Mouse (Mus musculus): ENCODE results near the gene Plekhf1. TPM values are rescaled to one million over a fixed set of nuclear protein-coding genes. Genes with fewer than 3 reads are reported as not detected.

Gene Plekhf1
- total RNA-seq, 2 experiments from 2014 or later: 2.1 to 2.6 TPM

- H3K27ac ChIP-seq: no peak overlapping the region
- no peak for DNase-seq (ENCODE audit: low spot score in 2 of 2)
- H3K4me3 ChIP-seq: no peak overlapping the region
- no peak for TF ChIP-seq CTCF (conservative IDR thresholded peaks at IDR 0.05)
Measured at GRCm38 (mm10) chr7:38236400-38237105, 8.7 kb upstream of the Plekhf1 start.

- H3K27ac ChIP-seq: no peak overlapping the region
- no peak for DNase-seq (ENCODE audit: low spot score in 2 of 2)
- no peak overlapping the region for H3K4me3 ChIP-seq
- TF ChIP-seq CTCF (conservative IDR thresholded peaks at IDR 0.05): no peak
Measured at GRCm38 (mm10) chr7:38230285-38230684, 2.5 kb upstream of the Plekhf1 start.

GRCm38 (mm10) chr7:38228329-38228728 lies 513 bp upstream of the Plekhf1 start:
- no peak for TF ChIP-seq CTCF (conservative IDR thresholded peaks at IDR 0.05)
- DNase-seq (ENCODE audit: low spot score in 2 of 2): no peak
- Histone ChIP-seq H3K27ac (no peak overlapping the region), H3K4me3 (peak overlapping the region; percentile 53)

GRCm38 (mm10) chr7:38227181-38227899 lies 476 bp downstream of the Plekhf1 start:
- Histone ChIP-seq H3K27ac (peak overlapping the region; percentile 58; the same call in 1 of the 2 replicates), H3K4me3 (peak overlapping the region; percentile 53)
- 0 out of 2 replicates have a peak, but pooled peaks have one; percentile 10 for TF ChIP-seq CTCF (conservative IDR thresholded peaks at IDR 0.05)
- DNase-seq (ENCODE audit: low spot score in 2 of 2): peak; percentile 40 to 42

GRCm38 (mm10) chr7:38226226-38226625 lies 1.6 kb downstream of the Plekhf1 start:
- Histone ChIP-seq H3K27ac (peak overlapping the region; percentile 58; the same call in 1 of the 2 replicates), H3K4me3 (peak overlapping the region; percentile 12; the same call in 1 of the 2 replicates)
- DNase-seq (ENCODE audit: low spot score in 2 of 2): no peak
- TF ChIP-seq CTCF (conservative IDR thresholded peaks at IDR 0.05): no peak

- Histone ChIP-seq H3K4me3 (no peak overlapping the region), H3K27ac (no peak overlapping the region)
- no peak for TF ChIP-seq CTCF (conservative IDR thresholded peaks at IDR 0.05)
- no peak for DNase-seq (ENCODE audit: low spot score in 2 of 2)
Measured at GRCm38 (mm10) chr7:38224577-38225369, 3.0 kb downstream of the Plekhf1 start.

- TF ChIP-seq CTCF (conservative IDR thresholded peaks at IDR 0.05): no peak
- Histone ChIP-seq H3K27ac (no peak overlapping the region), H3K4me3 (no peak overlapping the region)
- DNase-seq (ENCODE audit: low spot score in 2 of 2): no peak
Measured at GRCm38 (mm10) chr7:38220866-38221265, 7.0 kb downstream of the Plekhf1 start.

GRCm38 (mm10) chr7:38219526-38219925 lies 8.3 kb downstream of the Plekhf1 start:
- H3K27ac ChIP-seq: peak overlapping the region; percentile 54
- no peak for DNase-seq (ENCODE audit: low spot score in 2 of 2)
- no peak overlapping the region for H3K4me3 ChIP-seq
- no peak for TF ChIP-seq CTCF (conservative IDR thresholded peaks at IDR 0.05)

GRCm38 (mm10) chr7:38218631-38219367 lies 9.0 kb downstream of the Plekhf1 start:
- no peak for TF ChIP-seq CTCF (conservative IDR thresholded peaks at IDR 0.05)
- DNase-seq (ENCODE audit: low spot score in 2 of 2): no peak
- no peak overlapping the region for H3K4me3 ChIP-seq
- H3K27ac ChIP-seq: peak overlapping the region; percentile 54; the same call in 1 of the 2 replicates

- peak; percentile 55 to 64 for DNase-seq (ENCODE audit: low spot score in 2 of 2)
- peak overlapping the region; percentile 54 for H3K27ac ChIP-seq
- peak; percentile 31; the same call in 1 of the 2 replicates for TF ChIP-seq CTCF (conservative IDR thresholded peaks at IDR 0.05)
- H3K4me3 ChIP-seq: no peak overlapping the region
Measured at GRCm38 (mm10) chr7:38217417-38218171, 10.2 kb downstream of the Plekhf1 start.

GRCm38 (mm10) chr7:38215697-38216096 lies 12.1 kb downstream of the Plekhf1 start:
- Histone ChIP-seq H3K27ac (no peak overlapping the region), H3K4me3 (no peak overlapping the region)
- no peak for DNase-seq (ENCODE audit: low spot score in 2 of 2)
- TF ChIP-seq CTCF (conservative IDR thresholded peaks at IDR 0.05): no peak

Measured in layer of hippocampus, adult 2 months (tissue).